Mouse (Mus musculus) liver, embryonic 13.5 days (tissue): ENCODE measurements around the gene Gins1. TPM values are rescaled to one million over a fixed set of nuclear protein-coding genes. Genes with fewer than 3 reads are reported as not detected.

Source experiments
- ATAC-seq: fragments of 200-750 bp; cut with Nextera tagmentation; 2 replicates; pipeline ENCODE4 v1.8.0; 2017; ENCODE audit warnings: low read depth, mild to moderate bottlenecking, moderate number of reproducible peaks, moderate library complexity
- DNase-seq: peaks from one replicate; pipeline ENCODE4 v3.0.0; 2022
- H3K27ac ChIP-seq: fragments of 300-500 bp; sonication (generic); 2 replicates; pipeline ENCODE4 v1.5.1; 2015; ENCODE audit warnings: moderate library complexity, mild to moderate bottlenecking, inconsistent platforms
- H3K27me3 ChIP-seq: fragments of 300-500 bp; sonication (generic); 2 replicates; pipeline ENCODE4 v1.6.1; 2015; ENCODE audit warnings: mild to moderate bottlenecking, inconsistent platforms
- H3K36me3 ChIP-seq: fragments of 300-500 bp; sonication (generic); 2 replicates; pipeline ENCODE4 v1.6.1; 2015; ENCODE audit warnings: mild to moderate bottlenecking, inconsistent platforms
- H3K4me1 ChIP-seq: fragments of 300-500 bp; sonication (generic); replicated peaks from 2 replicates; pipeline ENCODE4 v1.6.1; 2015; ENCODE audit warnings: inconsistent platforms
- H3K4me2 ChIP-seq: fragments of 300-500 bp; sonication (generic); 2 replicates; pipeline ENCODE4 v1.6.1; 2015; ENCODE audit warnings: inconsistent platforms, mild to moderate bottlenecking, moderate library complexity
- H3K4me3 ChIP-seq: fragments of 300-500 bp; sonication (generic); replicated peaks from 2 replicates; pipeline ENCODE4 v1.5.1; 2015; ENCODE audit warnings: mild to moderate bottlenecking, inconsistent platforms
- H3K9ac ChIP-seq: fragments of 300-500 bp; sonication (generic); 2 replicates; pipeline ENCODE4 v1.6.1; 2015; ENCODE audit warnings: mild to moderate bottlenecking, inconsistent platforms
- H3K9me3 ChIP-seq: fragments of 300-500 bp; sonication (generic); replicated peaks from 2 replicates; pipeline ENCODE4 v1.6.1; 2016; ENCODE audit warnings: inconsistent platforms
- WGBS: fragments of 180-500 bp; shearing (Covaris S2); methylation state at CpG from one replicate; pipeline ENCODE4 v1.1.7; 2015; ENCODE audit not compliant: insufficient replicate concordance; 5-methylcytosine and 5-hydroxymethylcytosine counted together
- polyA plus RNA-seq: library from polyadenylated mRNA; unstranded; fragments of >200 nt; fragmentation: Nextera tagmentation; extraction: Ambion mirVana; gene quantifications from 2 replicates; pipeline ENCODE4 v1.2.1, GENCODE M21; 2015

Gins1 gene
- polyA plus RNA-seq, 1 experiment from 2014 or later = 47.7 TPM

GRCm38 (mm10) chr2:150979861-150980620 lies 74.8 kb downstream of the Gins1 start:
- peaks cover 25% of the 10 kb centered on the region for H3K36me3 ChIP-seq
- ATAC-seq = no peak
- H3K4me2 ChIP-seq = no peak overlapping the region
- H3K27me3 ChIP-seq = no peaks in the 10 kb centered on the region
- no peak overlapping the region for H3K9ac ChIP-seq
- H3K9me3 ChIP-seq = no peaks in the 10 kb centered on the region
- no peak overlapping the region for H3K27ac ChIP-seq
- DNase-seq = no peak
- H3K4me3 ChIP-seq = no peak overlapping the region
- peaks cover 74% of the 10 kb centered on the region for H3K4me1 ChIP-seq
- 81% methylated on average over 14 of the region's 14 CpGs for WGBS

Other genes starting within 250 kb of the Gins1 start
- 28.7 and 44.7 TPM in 2 replicates for gene Acss1, start 236.9 kb upstream of the Gins1 start, polyA plus RNA-seq
- gene Vsx1, start 216.0 kb upstream of the Gins1 start, polyA plus RNA-seq = not detected in 2 replicates
- 16.5 and 17.2 TPM in 2 replicates for gene Entpd6, start 156.4 kb upstream of the Gins1 start, polyA plus RNA-seq
- 22.9 and 29.4 TPM in 2 replicates for gene Pygb, start 118.7 kb upstream of the Gins1 start, polyA plus RNA-seq
- gene Abhd12, start 659 bp upstream of the Gins1 start, polyA plus RNA-seq = 21.2 and 21.6 TPM in 2 replicates
- 10.6 and 14.2 TPM in 2 replicates for gene Ninl, start 134.0 kb downstream of the Gins1 start, polyA plus RNA-seq
- 76.2 and 88.7 TPM in 2 replicates for gene Nanp, start 134.0 kb downstream of the Gins1 start, polyA plus RNA-seq
- gene Gm14151, start 186.9 kb downstream of the Gins1 start, polyA plus RNA-seq = not detected in 2 replicates
- not detected in 2 replicates for gene Gm14147, start 192.8 kb downstream of the Gins1 start, polyA plus RNA-seq